Mouse (Mus musculus): ENCODE measurements around the gene Uggt1. TPM values are rescaled to one million over a fixed set of nuclear protein-coding genes. Genes with fewer than 3 reads are reported as not detected.

Uggt1 gene
- polyA plus RNA-seq, 1 experiment from 2014 or later: 15.8 TPM

GRCm38 (mm10) chr1:36140311-36140710 is 104.2 kb downstream of the Uggt1 start:
- no peak for TF ChIP-seq EP300 (IDR thresholded peaks at IDR 0.05; ENCODE audit: low read depth)
- no peak for TF ChIP-seq CTCF (IDR thresholded peaks at IDR 0.05; ENCODE audit: low read depth)
- no peak overlapping the region for H3K4me3 ChIP-seq (ENCODE audit: low read depth, low read length)
- WGBS (ENCODE audit: insufficient replicate concordance): 93% methylated on average over 15 of the region's 15 CpGs

DNA sequence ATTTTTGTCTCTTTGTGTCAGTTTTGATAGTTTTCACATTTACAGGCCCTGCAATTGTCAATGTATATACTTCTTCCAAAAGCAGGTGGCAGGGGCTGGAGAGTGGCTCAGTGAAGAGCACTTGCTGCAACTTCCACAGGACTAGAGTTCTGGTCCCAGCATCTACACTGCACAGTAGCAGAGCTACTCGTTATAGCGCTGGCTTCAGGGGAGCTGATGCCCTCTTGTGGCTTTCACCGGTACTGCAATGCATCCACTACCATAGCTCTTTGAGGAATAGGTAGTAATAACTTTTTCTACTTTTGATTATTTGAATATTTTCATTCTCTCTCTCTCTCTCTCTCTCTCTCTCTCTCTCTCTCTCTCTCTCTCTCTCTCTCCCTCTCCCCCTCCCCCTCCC is 109.9 kb downstream of the Uggt1 start:
- TF ChIP-seq CTCF (IDR thresholded peaks at IDR 0.05; ENCODE audit: low read depth): peak; percentile 98
- no peak for TF ChIP-seq EP300 (IDR thresholded peaks at IDR 0.05; ENCODE audit: low read depth)
- Histone ChIP-seq H3K4me1 (ENCODE audit: insufficient read depth) (peaks cover 39% of the 10 kb centered on the region), H3K9me3 (ENCODE audit: low read length) (no peaks in the 10 kb centered on the region), H3K4me3 (ENCODE audit: low read depth, low read length) (no peak overlapping the region), H3K9ac (replicated peaks) (no peak overlapping the region), H3K4me2 (ENCODE audit: low read depth, low read length) (no peak overlapping the region), H3K27me3 (ENCODE audit: insufficient read depth, low read length) (no peaks in the 10 kb centered on the region), H3K27ac (ENCODE audit: low read depth) (no peak overlapping the region), H3K36me3 (replicated peaks; ENCODE audit: insufficient read depth, low read length) (no peaks in the 10 kb centered on the region)
- DNase-seq: peak; percentile 86
- WGBS (ENCODE audit: insufficient replicate concordance): 0% methylated on average over 3 of the region's 3 CpGs
- ATAC-seq: peak; percentile 30

More at GRCm38 (mm10) chr1:36140311-36140710, 104.2 kb downstream of the Uggt1 start:
- peaks cover 20% of the 10 kb centered on the region for H3K36me3 ChIP-seq (replicated peaks; ENCODE audit: insufficient read depth, low read length)
- no peaks in the 10 kb centered on the region for H3K27me3 ChIP-seq (ENCODE audit: insufficient read depth, low read length)
- DNase-seq (no peak), ATAC-seq (no peak)
- no peak overlapping the region for H3K9ac ChIP-seq (replicated peaks)
- H3K4me1 ChIP-seq (ENCODE audit: insufficient read depth): no peaks in the 10 kb centered on the region
- no peaks in the 10 kb centered on the region for H3K9me3 ChIP-seq (ENCODE audit: low read length)
- H3K27ac ChIP-seq (ENCODE audit: low read depth): no peak overlapping the region
- H3K4me2 ChIP-seq (ENCODE audit: low read depth, low read length): no peak overlapping the region

DNA sequence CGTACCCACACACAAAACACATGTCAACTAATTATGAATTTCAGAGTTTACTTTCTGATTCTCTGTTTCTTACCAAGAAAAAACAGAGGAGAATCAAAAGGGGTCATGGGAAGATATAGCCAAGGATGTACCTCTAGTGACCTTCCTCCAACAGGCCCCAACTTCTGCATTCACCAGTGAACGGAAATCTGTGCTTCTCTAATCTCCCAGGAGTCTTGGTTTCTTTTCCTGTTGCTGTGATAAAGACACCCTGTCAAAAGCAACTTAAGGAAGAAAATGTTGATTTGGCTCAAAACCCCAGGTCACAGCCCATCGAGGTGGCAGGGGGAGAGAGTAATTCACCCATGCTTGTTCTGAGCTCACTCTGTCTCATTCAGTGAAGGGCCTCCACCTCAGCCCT is 110.9 kb downstream of the Uggt1 start:
- Histone ChIP-seq H3K27me3 (ENCODE audit: insufficient read depth, low read length) (no peaks in the 10 kb centered on the region), H3K4me1 (ENCODE audit: insufficient read depth) (peaks cover 49% of the 10 kb centered on the region), H3K4me2 (ENCODE audit: low read depth, low read length) (peak overlapping the region; percentile 51; the same call in 1 of the 2 replicates), H3K9me3 (ENCODE audit: low read length) (no peaks in the 10 kb centered on the region), H3K4me3 (ENCODE audit: low read depth, low read length) (no peak overlapping the region), H3K9ac (replicated peaks) (no peak overlapping the region), H3K27ac (ENCODE audit: low read depth) (peak overlapping the region; percentile 80), H3K36me3 (replicated peaks; ENCODE audit: insufficient read depth, low read length) (no peaks in the 10 kb centered on the region)
- WGBS (ENCODE audit: insufficient replicate concordance): 43% methylated on average over 3 of the region's 3 CpGs
- DNase-seq (no peak), ATAC-seq (no peak)
- TF ChIP-seq EP300 (IDR thresholded peaks at IDR 0.05; ENCODE audit: low read depth): peak; percentile 50; the same call in 1 of the 2 replicates
- TF ChIP-seq CTCF (IDR thresholded peaks at IDR 0.05; ENCODE audit: low read depth): no peak

DNA sequence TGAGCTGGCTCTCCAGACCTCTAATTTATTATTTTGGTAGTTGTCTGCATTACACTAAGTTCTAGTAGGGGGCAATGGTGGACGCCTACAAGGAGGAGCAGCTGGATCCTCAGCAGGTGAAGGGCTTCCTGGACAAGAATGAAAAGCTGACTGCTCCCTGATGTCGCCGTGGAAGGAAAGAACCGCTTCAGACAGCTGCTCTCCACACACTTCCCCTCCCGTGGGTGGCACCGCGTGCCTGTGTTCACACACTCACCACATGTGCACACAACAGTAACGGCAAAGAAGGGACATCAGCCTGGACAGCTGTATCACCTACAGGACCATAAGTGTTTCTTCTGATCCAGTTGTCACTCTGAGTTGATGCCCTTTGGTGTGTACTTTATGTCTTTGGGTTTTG is 111.5 kb downstream of the Uggt1 start:
- Histone ChIP-seq H3K4me3 (ENCODE audit: low read depth, low read length) (0 out of 2 replicates have a peak overlapping the region, but pooled peaks have one; percentile 35), H3K9ac (replicated peaks) (no peak overlapping the region), H3K36me3 (replicated peaks; ENCODE audit: insufficient read depth, low read length) (no peaks in the 10 kb centered on the region), H3K4me1 (ENCODE audit: insufficient read depth) (peaks cover 53% of the 10 kb centered on the region), H3K4me2 (ENCODE audit: low read depth, low read length) (peak overlapping the region; percentile 51), H3K27me3 (ENCODE audit: insufficient read depth, low read length) (no peaks in the 10 kb centered on the region), H3K27ac (ENCODE audit: low read depth) (peak overlapping the region; percentile 80), H3K9me3 (ENCODE audit: low read length) (no peaks in the 10 kb centered on the region)
- TF ChIP-seq CTCF (IDR thresholded peaks at IDR 0.05; ENCODE audit: low read depth): no peak
- no peak for TF ChIP-seq EP300 (IDR thresholded peaks at IDR 0.05; ENCODE audit: low read depth)
- ATAC-seq: no peak
- 35% methylated on average over 8 of the region's 8 CpGs for WGBS (ENCODE audit: insufficient replicate concordance)
- no peak for DNase-seq

DNA sequence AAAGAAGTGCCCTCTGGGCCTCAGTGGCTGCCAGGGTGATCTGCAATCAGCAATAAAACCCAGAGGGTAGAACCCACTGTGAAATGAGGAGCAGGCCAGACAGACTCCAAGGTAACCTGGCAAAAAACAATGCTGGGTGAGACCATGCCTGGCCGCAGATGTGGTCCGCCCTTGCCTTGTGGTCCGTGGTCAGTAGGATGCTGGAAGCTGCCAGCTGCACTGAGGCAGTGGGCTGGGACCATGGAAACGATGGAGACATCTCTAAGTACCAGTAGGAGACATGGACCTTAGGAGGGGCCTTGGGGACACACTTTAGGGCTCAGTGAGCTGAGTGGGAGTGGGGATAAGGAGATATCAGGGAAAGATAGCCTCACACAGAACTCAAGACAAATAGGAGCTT is 112.3 kb downstream of the Uggt1 start:
- H3K4me3 ChIP-seq (ENCODE audit: low read depth, low read length): peak overlapping the region; percentile 35

GRCm38 (mm10) chr1:36131766-36132165 is 112.8 kb downstream of the Uggt1 start:
- no peaks in the 10 kb centered on the region for H3K27me3 ChIP-seq (ENCODE audit: insufficient read depth, low read length)
- H3K4me2 ChIP-seq (ENCODE audit: low read depth, low read length): peak overlapping the region; percentile 51
- H3K4me3 ChIP-seq (ENCODE audit: low read depth, low read length): peak overlapping the region; percentile 35
- peaks cover 58% of the 10 kb centered on the region for H3K4me1 ChIP-seq (ENCODE audit: insufficient read depth)
- ATAC-seq (no peak), DNase-seq (no peak)
- H3K27ac ChIP-seq (ENCODE audit: low read depth): peak overlapping the region; percentile 80
- 54% methylated on average over 8 of the region's 8 CpGs for WGBS (ENCODE audit: insufficient replicate concordance)
- H3K36me3 ChIP-seq (replicated peaks; ENCODE audit: insufficient read depth, low read length): no peaks in the 10 kb centered on the region
- no peak for TF ChIP-seq CTCF (IDR thresholded peaks at IDR 0.05; ENCODE audit: low read depth)
- TF ChIP-seq EP300 (IDR thresholded peaks at IDR 0.05; ENCODE audit: low read depth): peak; percentile 70
- no peaks in the 10 kb centered on the region for H3K9me3 ChIP-seq (ENCODE audit: low read length)
- H3K9ac ChIP-seq (replicated peaks): peak overlapping the region; percentile 58

More for the DNA sequence above, 112.3 kb downstream of the Uggt1 start:
- TF ChIP-seq EP300 (IDR thresholded peaks at IDR 0.05; ENCODE audit: low read depth): no peak
- Histone ChIP-seq H3K9ac (replicated peaks) (peak overlapping the region; percentile 58), H3K36me3 (replicated peaks; ENCODE audit: insufficient read depth, low read length) (no peaks in the 10 kb centered on the region), H3K9me3 (ENCODE audit: low read length) (no peaks in the 10 kb centered on the region), H3K27me3 (ENCODE audit: insufficient read depth, low read length) (no peaks in the 10 kb centered on the region), H3K4me1 (ENCODE audit: insufficient read depth) (peaks cover 56% of the 10 kb centered on the region), H3K4me2 (ENCODE audit: low read depth, low read length) (peak overlapping the region; percentile 51), H3K27ac (ENCODE audit: low read depth) (peak overlapping the region; percentile 80; the same call in 1 of the 2 replicates)
- ATAC-seq (no peak), DNase-seq (no peak)
- 64% methylated on average over 4 of the region's 4 CpGs for WGBS (ENCODE audit: insufficient replicate concordance)
